Mouse (Mus musculus): ENCODE data around the gene Nlrc5. TPM values are rescaled to one million over a fixed set of nuclear protein-coding genes. Genes with fewer than 3 reads are reported as not detected.

The Nlrc5 gene
- polyA plus RNA-seq (2015; fragmentation: Nextera tagmentation; extraction: Ambion mirVana) = 0.18 and 0.32 TPM in 2 replicates

DNA sequence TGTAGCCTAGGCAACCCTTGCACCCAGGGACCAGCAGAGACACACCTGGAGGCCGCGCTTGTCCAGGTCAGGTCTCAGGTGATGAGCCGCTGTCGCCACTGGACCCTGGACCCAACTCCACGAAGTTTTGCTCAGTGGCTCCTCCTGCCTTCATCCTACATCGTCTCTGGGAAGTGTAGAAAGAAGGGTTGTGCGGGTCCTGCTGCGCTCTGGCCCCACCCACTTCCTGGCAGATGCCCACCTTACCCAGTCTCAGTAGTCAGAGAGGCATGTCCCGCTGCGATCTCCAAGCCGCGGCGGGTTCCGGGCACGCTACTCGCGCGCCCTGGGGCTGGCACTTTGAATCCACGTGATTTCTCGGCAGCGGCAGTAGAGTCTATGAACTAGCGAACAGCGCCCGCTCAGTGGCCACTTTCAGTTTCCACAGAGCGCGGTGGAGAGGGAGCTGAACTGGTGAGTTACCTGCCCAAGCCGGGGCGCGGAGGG lies at the start of gene Nlrc5:
TSS of gene Nlrc5 (plus strand) at position 376 of the 486 bp plus-strand sequence.
- Histone ChIP-seq H3K4me1 (replicated peaks) (peaks cover 9% of the 10 kb centered on the region), H3K9ac (peak within 1 kb of the TSS; percentile 58), H3K9me3 (no peaks in the 10 kb centered on the region), H3K4me3 (peak within 1 kb of the TSS; percentile 40), H3K36me3 (no peaks in the 10 kb centered on the region), H3K27ac (replicated peaks) (no peak within 1 kb of the TSS), H3K27me3 (peaks cover 33% of the 10 kb centered on the region), H3K4me2 (peak within 1 kb of the TSS; percentile 73)
- WGBS = 3% methylated on average over 29 of the region's 29 CpGs
- no peak; the same call in 1 of the 2 replicates for ATAC-seq (ENCODE audit: low read depth)

DNA sequence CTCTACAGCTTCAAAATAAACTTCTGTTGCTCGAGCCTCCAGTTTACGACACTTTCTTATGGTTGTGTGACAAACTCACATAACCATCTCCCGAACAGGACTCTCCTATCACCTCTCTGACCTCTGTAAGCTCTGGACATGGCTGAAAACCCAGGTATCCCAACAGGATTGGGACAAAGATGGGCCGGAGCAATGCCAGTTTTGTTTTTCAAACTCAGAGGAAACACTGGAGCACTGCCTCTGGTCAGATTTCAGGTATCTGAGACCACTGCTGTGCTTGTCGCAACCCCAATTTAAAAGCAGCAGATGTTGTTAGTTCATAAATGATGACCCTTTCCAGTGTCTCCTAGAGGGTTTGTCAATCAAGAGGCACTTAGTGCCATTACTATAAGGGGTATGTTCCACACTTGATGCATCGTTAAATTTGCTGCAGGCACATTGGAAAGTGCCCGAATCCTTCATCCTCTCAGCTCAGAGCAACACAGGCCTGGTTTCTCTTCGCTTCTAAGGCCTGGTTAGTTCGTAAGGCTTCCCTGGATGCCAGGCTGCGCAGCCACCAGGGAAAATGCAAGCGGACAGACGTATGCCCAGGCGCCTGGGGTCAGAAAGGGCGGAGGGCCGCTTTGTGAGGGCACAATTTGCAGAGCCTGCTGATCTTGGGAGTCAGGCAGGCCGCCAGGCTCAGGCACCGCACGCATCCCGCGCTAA lies 48.5 kb upstream of the Nlrc5 start:
- Histone ChIP-seq H3K4me1 (replicated peaks) (peaks cover 24% of the 10 kb centered on the region), H3K9me3 (no peaks in the 10 kb centered on the region), H3K27ac (replicated peaks) (peak overlapping the region; percentile 95), H3K27me3 (no peaks in the 10 kb centered on the region), H3K36me3 (peaks cover 14% of the 10 kb centered on the region), H3K4me3 (peak overlapping the region; percentile 75), H3K9ac (peak overlapping the region; percentile 90), H3K4me2 (peak overlapping the region; percentile 92)
- ATAC-seq (ENCODE audit: low read depth) = peak; percentile 32
- 24% methylated on average over 20 of the region's 20 CpGs for WGBS

DNA sequence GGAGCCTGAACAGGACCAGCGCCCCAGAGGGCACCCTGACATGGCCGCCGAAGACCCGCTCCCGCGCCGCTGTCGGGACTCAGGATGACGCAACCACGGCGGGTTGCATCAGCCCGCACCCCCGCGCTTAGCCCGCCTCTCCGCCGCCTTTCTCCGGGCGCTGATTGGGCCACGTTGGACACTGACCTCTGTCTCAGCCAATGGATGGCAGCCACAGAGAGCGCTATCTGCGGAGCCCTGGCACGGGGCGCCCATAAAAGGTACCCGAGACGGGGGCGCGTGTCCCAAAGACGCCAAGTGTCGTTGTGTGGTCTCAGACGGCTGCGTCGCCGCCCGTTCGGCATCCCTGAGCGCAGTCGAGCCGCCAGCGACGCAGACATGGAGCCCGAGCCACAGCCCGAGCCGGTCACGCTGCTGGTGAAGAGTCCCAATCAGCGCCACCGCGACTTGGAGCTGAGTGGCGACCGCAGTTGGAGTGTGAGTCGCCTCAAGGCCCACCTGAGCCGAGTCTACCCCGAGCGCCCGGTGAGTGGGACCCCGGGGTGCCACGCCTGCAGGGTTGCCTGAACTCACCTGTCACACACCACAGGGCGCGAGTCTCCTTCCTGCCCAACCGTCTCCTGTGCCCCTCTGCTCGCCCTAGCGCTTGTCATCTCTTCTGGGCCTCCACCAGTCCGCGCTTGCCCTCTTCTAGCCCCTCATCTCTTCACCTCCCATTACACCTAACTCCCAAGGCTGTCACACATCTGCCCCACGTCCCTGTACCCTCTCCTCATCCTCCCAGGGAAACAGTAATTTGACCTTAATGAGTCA lies 47.7 kb upstream of the Nlrc5 start, which contains the start of gene Herpud1:
TSS of gene Herpud1 (plus strand) at position 225 of the 813 bp plus-strand sequence.
- H3K9ac ChIP-seq = peak within 1 kb of the TSS; percentile 90
- no peaks in the 10 kb centered on the region for H3K9me3 ChIP-seq
- H3K4me1 ChIP-seq (replicated peaks) = peaks cover 24% of the 10 kb centered on the region
- ATAC-seq (ENCODE audit: low read depth) = peak; percentile 99
- peaks cover 22% of the 10 kb centered on the region for H3K36me3 ChIP-seq
- peak within 1 kb of the TSS; percentile 95 for H3K27ac ChIP-seq (replicated peaks)
- H3K4me3 ChIP-seq = peak within 1 kb of the TSS; percentile 75
- under 1% methylated on average over 65 of the region's 65 CpGs for WGBS
- H3K4me2 ChIP-seq = peak within 1 kb of the TSS; percentile 92
- no peaks in the 10 kb centered on the region for H3K27me3 ChIP-seq

DNA sequence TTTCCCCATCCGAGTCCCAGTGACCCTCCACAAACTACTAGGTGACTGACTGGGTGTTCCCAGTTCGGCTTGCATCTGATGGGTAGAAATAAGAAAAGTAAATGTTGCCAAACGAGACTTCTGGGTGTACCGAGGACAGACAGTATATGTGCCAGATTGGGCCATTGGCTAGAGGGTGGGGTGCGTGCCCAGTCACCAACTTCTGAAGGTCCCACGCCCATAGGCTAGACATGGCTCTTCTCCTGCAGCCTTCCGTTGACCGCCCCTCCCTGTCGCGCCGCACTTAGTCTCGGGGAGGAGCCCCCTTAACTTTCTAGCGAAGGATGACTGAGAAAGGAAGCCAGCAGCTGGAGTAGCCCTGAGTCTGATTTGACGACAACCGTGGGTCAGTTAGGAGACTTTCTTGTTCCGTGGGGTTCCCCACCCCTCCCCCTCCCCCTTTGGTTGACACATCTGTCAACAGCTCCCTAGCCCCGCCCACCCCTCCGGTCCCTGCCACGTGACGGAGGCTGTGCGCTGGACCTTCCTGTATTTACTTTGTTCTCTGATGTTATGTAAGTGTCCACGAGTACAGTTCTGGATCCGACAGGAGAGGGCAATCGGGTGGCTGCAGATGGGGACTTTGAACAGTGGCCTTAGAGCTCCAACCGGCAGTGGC lies 47.0 kb upstream of the Nlrc5 start:
- Histone ChIP-seq H3K4me2 (peak overlapping the region; percentile 92), H3K4me1 (replicated peaks) (peaks cover 24% of the 10 kb centered on the region)
- 0% methylated on average over 25 of the region's 25 CpGs for WGBS

DNA sequence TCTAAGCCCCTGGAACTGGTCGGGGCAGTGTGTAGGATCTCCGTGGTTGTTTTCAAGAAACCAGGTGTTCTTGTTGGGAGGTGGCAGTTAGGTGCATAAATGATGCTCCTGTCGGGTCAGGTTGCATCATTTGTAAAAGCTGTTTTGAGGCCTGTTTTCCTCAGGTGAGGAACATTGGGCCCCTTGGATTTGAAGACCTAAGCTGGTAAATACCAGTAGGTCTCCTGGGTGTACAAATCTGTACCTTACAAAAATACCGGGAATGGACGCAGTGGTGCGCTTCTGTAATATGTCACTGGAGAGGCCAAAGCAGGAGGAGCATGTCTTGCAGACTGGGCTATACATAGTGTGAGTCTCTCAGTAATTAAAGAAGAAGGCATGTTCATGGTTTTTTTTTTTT lies 46.4 kb upstream of the Nlrc5 start:
- H3K4me2 ChIP-seq = peak overlapping the region; percentile 92
- peak overlapping the region; percentile 90 for H3K9ac ChIP-seq
- peaks cover 24% of the 10 kb centered on the region for H3K4me1 ChIP-seq (replicated peaks)
- no peak for ATAC-seq (ENCODE audit: low read depth)
- no peaks in the 10 kb centered on the region for H3K27me3 ChIP-seq
- peak overlapping the region; percentile 75 for H3K4me3 ChIP-seq
- H3K9me3 ChIP-seq = no peaks in the 10 kb centered on the region
- 41% methylated on average over 6 of the region's 6 CpGs for WGBS
- no peak overlapping the region for H3K27ac ChIP-seq (replicated peaks)
- peaks cover 36% of the 10 kb centered on the region for H3K36me3 ChIP-seq

More for the DNA sequence above, 47.0 kb upstream of the Nlrc5 start:
- H3K27me3 ChIP-seq = no peaks in the 10 kb centered on the region
- peaks cover 29% of the 10 kb centered on the region for H3K36me3 ChIP-seq
- peak overlapping the region; percentile 90 for H3K9ac ChIP-seq
- ATAC-seq (ENCODE audit: low read depth) = peak; percentile 28; the same call in 1 of the 2 replicates
- no peaks in the 10 kb centered on the region for H3K9me3 ChIP-seq
- peak overlapping the region; percentile 95 for H3K27ac ChIP-seq (replicated peaks)
- peak overlapping the region; percentile 75 for H3K4me3 ChIP-seq

DNA sequence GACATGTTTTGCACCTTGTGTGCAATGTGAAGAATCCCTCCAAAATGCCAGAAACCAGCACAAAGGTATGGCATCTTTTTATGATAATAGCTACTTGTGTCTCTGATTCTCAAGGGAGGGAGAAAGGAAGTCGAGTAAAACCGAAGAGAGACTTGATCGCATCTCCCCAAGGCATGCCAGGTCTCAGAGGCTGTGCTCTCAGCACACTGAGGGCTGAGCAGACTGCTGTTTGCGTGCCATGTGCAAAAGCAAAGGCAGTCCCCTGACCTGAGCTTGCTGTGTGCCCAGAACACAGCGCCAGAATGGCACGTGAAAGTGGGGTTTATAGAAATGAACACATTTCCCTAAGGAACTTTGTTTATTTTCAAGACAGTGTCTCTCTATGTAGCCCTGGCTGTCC lies 44.6 kb upstream of the Nlrc5 start:
- Histone ChIP-seq H3K36me3 (peaks cover 52% of the 10 kb centered on the region), H3K9ac (no peak overlapping the region), H3K4me1 (replicated peaks) (peaks cover 24% of the 10 kb centered on the region), H3K27me3 (no peaks in the 10 kb centered on the region), H3K4me3 (no peak overlapping the region), H3K27ac (replicated peaks) (no peak overlapping the region), H3K9me3 (no peaks in the 10 kb centered on the region), H3K4me2 (no peak overlapping the region)
- ATAC-seq (ENCODE audit: low read depth) = no peak
- 85% methylated on average over 6 of the region's 6 CpGs for WGBS

DNA sequence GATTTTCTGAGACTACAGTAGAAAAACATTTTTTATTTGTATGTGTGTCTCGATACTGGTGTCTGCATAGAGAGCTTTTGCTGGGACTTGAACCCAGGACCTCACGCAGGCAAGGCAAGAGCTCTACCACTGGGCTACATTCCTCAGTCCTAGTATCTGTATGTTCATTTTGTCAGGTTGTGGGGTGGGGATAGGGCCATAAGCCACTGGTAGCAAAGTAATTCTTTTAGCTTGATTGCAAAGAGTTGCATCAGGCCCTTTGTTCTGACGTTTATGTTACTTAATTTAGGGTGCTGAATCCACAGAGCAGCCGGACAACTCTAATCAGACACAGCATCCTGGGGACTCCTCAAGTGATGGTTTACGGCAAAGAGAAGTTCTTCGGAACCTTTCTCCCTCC lies 43.7 kb upstream of the Nlrc5 start:
- no peak overlapping the region for H3K9ac ChIP-seq
- H3K27ac ChIP-seq (replicated peaks) = no peak overlapping the region
- H3K4me3 ChIP-seq = no peak overlapping the region
- peaks cover 61% of the 10 kb centered on the region for H3K36me3 ChIP-seq
- peaks cover 22% of the 10 kb centered on the region for H3K4me1 ChIP-seq (replicated peaks)
- H3K27me3 ChIP-seq = no peaks in the 10 kb centered on the region
- no peak for ATAC-seq (ENCODE audit: low read depth)
- H3K4me2 ChIP-seq = no peak overlapping the region
- no peaks in the 10 kb centered on the region for H3K9me3 ChIP-seq
- WGBS = 93% methylated on average over 6 of the region's 6 CpGs

DNA sequence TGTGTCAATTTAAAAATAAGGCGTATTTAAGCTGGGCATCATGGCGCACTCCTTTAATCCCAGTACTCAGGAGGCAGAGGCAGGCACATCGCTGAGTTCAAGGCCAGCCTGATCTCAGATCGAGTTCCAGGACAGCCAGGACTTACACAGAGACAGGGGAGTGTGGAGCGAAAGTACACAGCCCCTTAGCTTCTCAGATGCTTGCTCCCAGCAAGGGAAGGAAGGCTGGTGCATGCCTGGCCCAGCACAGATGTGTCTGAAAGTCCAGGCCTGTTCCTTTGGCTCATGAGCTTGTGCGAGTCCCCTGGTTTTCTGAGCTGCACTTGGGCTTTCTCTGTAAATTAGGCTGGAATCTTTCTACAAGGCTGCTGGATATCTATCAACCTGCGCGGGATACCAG lies 43.2 kb upstream of the Nlrc5 start:
- Histone ChIP-seq H3K36me3 (peaks cover 65% of the 10 kb centered on the region), H3K9ac (no peak overlapping the region), H3K27ac (replicated peaks) (no peak overlapping the region), H3K4me1 (replicated peaks) (peaks cover 17% of the 10 kb centered on the region), H3K4me2 (no peak overlapping the region), H3K27me3 (no peaks in the 10 kb centered on the region), H3K4me3 (no peak overlapping the region), H3K9me3 (no peaks in the 10 kb centered on the region)
- ATAC-seq (ENCODE audit: low read depth) = no peak
- 96% methylated on average over 8 of the region's 8 CpGs for WGBS

DNA sequence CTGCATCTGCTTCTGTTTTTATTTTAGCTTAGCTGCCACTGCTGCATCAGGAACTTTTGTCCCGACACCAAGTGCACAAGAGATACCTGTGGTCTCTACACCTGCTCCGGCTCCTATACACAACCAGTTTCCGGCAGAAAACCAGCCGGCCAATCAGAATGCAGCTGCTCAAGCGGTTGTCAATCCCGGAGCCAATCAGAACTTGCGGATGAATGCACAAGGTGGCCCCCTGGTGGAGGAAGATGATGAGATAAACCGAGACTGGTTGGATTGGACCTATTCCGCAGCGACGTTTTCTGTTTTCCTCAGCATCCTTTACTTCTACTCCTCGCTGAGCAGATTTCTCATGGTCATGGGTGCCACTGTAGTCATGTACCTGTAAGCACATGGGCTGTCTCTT lies 42.0 kb upstream of the Nlrc5 start:
- H3K9me3 ChIP-seq = no peaks in the 10 kb centered on the region
- no peak overlapping the region for H3K4me2 ChIP-seq
- H3K27me3 ChIP-seq = no peaks in the 10 kb centered on the region
- H3K27ac ChIP-seq (replicated peaks) = no peak overlapping the region
- no peak overlapping the region for H3K4me3 ChIP-seq
- no peak for ATAC-seq (ENCODE audit: low read depth)
- peaks cover 17% of the 10 kb centered on the region for H3K4me1 ChIP-seq (replicated peaks)
- WGBS = 86% methylated on average over 12 of the region's 12 CpGs
- no peak overlapping the region for H3K9ac ChIP-seq
- H3K36me3 ChIP-seq = peaks cover 76% of the 10 kb centered on the region

DNA sequence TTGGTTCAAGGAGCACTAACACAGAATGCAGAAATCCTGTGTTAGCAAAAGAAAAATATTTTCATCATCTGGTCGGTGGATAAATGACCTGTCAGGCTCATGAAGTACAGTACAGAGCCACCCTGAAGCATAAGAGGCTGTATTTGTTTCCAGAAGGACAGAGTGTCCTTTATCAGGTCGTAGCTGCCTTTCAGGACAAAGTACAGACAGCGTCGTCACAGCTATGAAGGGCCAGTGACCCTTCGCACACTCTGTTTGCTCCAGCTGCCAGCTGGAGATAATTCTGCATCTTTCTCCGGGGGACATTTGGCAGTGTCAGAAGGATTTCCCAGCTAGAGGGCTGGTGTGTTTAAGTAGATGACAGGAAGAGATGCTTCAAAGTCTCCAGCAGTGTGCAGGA lies 41.5 kb upstream of the Nlrc5 start:
- H3K27me3 ChIP-seq = no peaks in the 10 kb centered on the region
- H3K4me3 ChIP-seq = no peak overlapping the region
- no peaks in the 10 kb centered on the region for H3K9me3 ChIP-seq
- peaks cover 12% of the 10 kb centered on the region for H3K4me1 ChIP-seq (replicated peaks)
- no peak overlapping the region for H3K27ac ChIP-seq (replicated peaks)
- H3K36me3 ChIP-seq = peaks cover 81% of the 10 kb centered on the region
- WGBS = 77% methylated on average over 6 of the region's 6 CpGs
- no peak overlapping the region for H3K4me2 ChIP-seq
- H3K9ac ChIP-seq = no peak overlapping the region
- ATAC-seq (ENCODE audit: low read depth) = no peak

DNA sequence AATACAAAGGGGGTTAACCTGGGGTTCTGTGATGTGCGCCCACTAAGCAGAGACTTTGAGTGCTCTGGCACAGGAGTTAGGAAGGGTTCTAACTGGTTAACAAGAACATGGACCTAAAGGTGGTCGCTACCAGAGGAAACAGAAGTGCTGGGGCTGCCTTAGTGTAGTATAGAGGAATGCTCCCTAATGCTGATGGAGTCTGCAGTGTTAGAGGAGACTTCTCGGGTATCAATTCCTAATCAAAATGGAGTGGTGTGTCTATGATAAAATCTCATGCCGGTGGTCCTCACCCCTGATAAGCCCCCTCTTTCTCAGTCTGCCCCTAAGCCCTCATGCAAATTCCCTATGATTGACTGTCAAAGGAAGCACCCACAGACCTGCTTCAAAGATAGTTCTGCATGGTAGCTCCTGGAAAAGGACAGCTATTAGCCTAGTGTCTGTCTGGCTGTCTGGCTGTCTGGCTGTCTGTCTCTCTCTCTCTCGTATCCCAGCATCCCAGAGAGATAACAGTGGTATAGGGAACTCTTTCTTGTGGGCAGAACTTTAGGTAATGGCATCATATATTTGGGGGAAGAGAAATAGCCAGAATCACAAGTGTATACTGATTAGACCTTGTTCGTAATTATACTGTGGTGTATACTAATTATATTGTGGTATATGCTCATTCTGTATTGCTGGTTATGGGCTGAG lies 38.2 kb upstream of the Nlrc5 start:
- H3K27ac ChIP-seq (replicated peaks) = no peak overlapping the region
- H3K9me3 ChIP-seq = no peaks in the 10 kb centered on the region
- no peak overlapping the region for H3K4me2 ChIP-seq
- no peaks in the 10 kb centered on the region for H3K4me1 ChIP-seq (replicated peaks)
- 91% methylated on average over 6 of the region's 6 CpGs for WGBS
- H3K36me3 ChIP-seq = peaks cover 76% of the 10 kb centered on the region
- ATAC-seq (ENCODE audit: low read depth) = no peak
- H3K4me3 ChIP-seq = no peak overlapping the region
- H3K9ac ChIP-seq = no peak overlapping the region
- H3K27me3 ChIP-seq = no peaks in the 10 kb centered on the region
